Mouse (Mus musculus): Measurements from ENCODE around the gene Ugt1a6a.

Ugt1a6a gene

GRCm38 (mm10) chr1:88211812-88212211 lies 77.2 kb downstream of the Ugt1a6a start, which contains the start of gene Ugt1a1:
Gene Ugt1a1 (plus strand): TSS chr1:88211959.
- DNase-seq (ENCODE audit: extremely low spot score, low spot score): peak; percentile 19

- peak; percentile 18 for DNase-seq (ENCODE audit: extremely low spot score, low spot score)
These were observed 77.9 kb downstream of the Ugt1a6a start for GRCm38 (mm10) chr1:88212341-88213045.

GRCm38 (mm10) chr1:88213061-88213460 lies 78.5 kb downstream of the Ugt1a6a start:
- no peak for DNase-seq (ENCODE audit: extremely low spot score, low spot score)

- peak; percentile 18 for DNase-seq (ENCODE audit: extremely low spot score, low spot score)
These were observed 79.3 kb downstream of the Ugt1a6a start for GRCm38 (mm10) chr1:88213766-88214461.

GRCm38 (mm10) chr1:88214462-88214952 lies 79.9 kb downstream of the Ugt1a6a start:
- DNase-seq (ENCODE audit: extremely low spot score, low spot score): peak; percentile 17

GRCm38 (mm10) chr1:88215466-88216380 lies 81.1 kb downstream of the Ugt1a6a start:
- no peak for DNase-seq (ENCODE audit: extremely low spot score, low spot score)

- peak; percentile 13 for DNase-seq (ENCODE audit: extremely low spot score, low spot score)
These were observed 81.9 kb downstream of the Ugt1a6a start for GRCm38 (mm10) chr1:88216551-88216950.

- peak; percentile 34 for DNase-seq (ENCODE audit: extremely low spot score, low spot score)
These were observed 82.5 kb downstream of the Ugt1a6a start for GRCm38 (mm10) chr1:88217144-88217543.

- peak; percentile 14 for DNase-seq (ENCODE audit: extremely low spot score, low spot score)
These were observed 83.0 kb downstream of the Ugt1a6a start for GRCm38 (mm10) chr1:88217576-88217975.

GRCm38 (mm10) chr1:88218051-88218450 lies 83.4 kb downstream of the Ugt1a6a start:
- peak; percentile 19 for DNase-seq (ENCODE audit: extremely low spot score, low spot score)

GRCm38 (mm10) chr1:88218591-88218990 lies 84.0 kb downstream of the Ugt1a6a start:
- peak; percentile 14 for DNase-seq (ENCODE audit: extremely low spot score, low spot score)

- DNase-seq (ENCODE audit: extremely low spot score, low spot score): no peak
These were observed 84.4 kb downstream of the Ugt1a6a start for GRCm38 (mm10) chr1:88219054-88219453.

- DNase-seq (ENCODE audit: extremely low spot score, low spot score): peak; percentile 17
These were observed 85.7 kb downstream of the Ugt1a6a start for GRCm38 (mm10) chr1:88220336-88220735.

- DNase-seq (ENCODE audit: extremely low spot score, low spot score): no peak
These were observed 87.6 kb downstream of the Ugt1a6a start for GRCm38 (mm10) chr1:88222216-88222615.

- peak; percentile 17 for DNase-seq (ENCODE audit: extremely low spot score, low spot score)
These were observed 88.5 kb downstream of the Ugt1a6a start for GRCm38 (mm10) chr1:88223011-88223515.

- peak; percentile 23 for DNase-seq (ENCODE audit: extremely low spot score, low spot score)
These were observed 89.0 kb downstream of the Ugt1a6a start for GRCm38 (mm10) chr1:88223591-88223990.

GRCm38 (mm10) chr1:88224029-88224776 lies 89.6 kb downstream of the Ugt1a6a start:
- DNase-seq (ENCODE audit: extremely low spot score, low spot score): peak; percentile 14

GRCm38 (mm10) chr1:88225301-88225700 lies 90.7 kb downstream of the Ugt1a6a start:
- DNase-seq (ENCODE audit: extremely low spot score, low spot score): peak; percentile 10

- peak; percentile 12 for DNase-seq (ENCODE audit: extremely low spot score, low spot score)
These were observed 91.1 kb downstream of the Ugt1a6a start for GRCm38 (mm10) chr1:88225741-88226140.

GRCm38 (mm10) chr1:88226670-88227379 lies 92.2 kb downstream of the Ugt1a6a start, which contains the start of gene Mroh2a:
Gene Mroh2a (plus strand): TSS chr1:88226986.
- DNase-seq (ENCODE audit: extremely low spot score, low spot score): no peak
